Mouse (Mus musculus): ENCODE data around the gene Grik3.

- no peak for TF ChIP-seq ZC3H11A (IDR thresholded peaks at IDR 0.05; ENCODE audit: borderline replicate concordance, low read depth, low read length)
- no peak for TF ChIP-seq HCFC1 (IDR thresholded peaks at IDR 0.05; ENCODE audit: borderline replicate concordance, insufficient read depth, low read length)
Measured at GRCm38 (mm10) chr4:125661982-125662381, 171.5 kb downstream of the Grik3 start.
